Mouse (Mus musculus) adrenal gland, postnatal 36 days (tissue): ENCODE measurements at regions not wholly inside any gene's neighbourhood (a gene's known extent, or its start where the extent isn't known, plus 50 kb on each side); places are given as distances from the start of the nearest gene placed in this dataset.
"Not testable (repeated sequence)": the region's sequence is repeated elsewhere in the genome, so short reads cannot be mapped to it uniquely, and the experiment has no call there.

Experiments used
- DNase-seq, 2 experiments: peaks; one replicate each; pipeline ENCODE4 v3.0.0; 2021; ENCODE audit warnings: mixed read lengths in 1 of 2

DNA sequence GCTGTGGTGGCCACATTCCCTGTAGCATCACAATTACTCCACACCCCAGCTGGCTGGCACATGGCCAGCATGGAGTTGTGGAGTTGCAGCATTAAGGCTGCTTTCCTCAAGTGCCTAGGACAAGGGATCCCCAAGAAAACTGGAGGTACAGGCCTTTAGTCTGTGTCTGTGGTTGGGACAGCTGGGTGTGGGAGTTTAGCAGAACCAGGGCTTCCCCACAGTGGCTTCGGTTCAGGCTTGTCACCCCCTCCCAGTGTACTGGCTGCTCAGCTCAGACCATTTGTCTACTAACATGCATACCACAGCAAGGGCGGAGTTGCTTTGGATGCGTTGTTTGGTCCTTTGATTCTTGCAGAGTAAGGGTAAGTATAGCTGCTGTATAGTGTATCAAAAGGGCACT is 79.1 kb upstream of the Neurl1b start:
- DNase-seq: no peak

DNA sequence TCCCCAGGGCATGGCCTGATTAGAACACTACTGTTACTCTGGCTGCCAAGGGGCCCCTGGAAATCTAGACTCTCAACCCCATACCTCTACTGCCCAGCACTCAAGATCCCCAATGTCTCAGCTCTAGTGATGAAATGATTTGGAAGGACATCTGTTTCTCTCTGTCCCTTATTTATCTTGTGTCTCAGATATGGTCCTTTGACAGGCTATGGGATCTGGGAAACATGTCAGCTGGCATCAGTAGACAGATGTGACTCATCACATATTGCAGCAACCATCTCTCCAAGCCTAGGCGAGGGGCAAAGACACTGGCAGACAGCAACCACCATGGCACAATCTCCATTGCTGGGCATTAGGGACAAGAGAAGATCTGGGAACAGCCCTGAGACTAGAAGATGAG is 78.6 kb upstream of the Neurl1b start:
- peak in 1 of 2 experiments; percentile 26 for DNase-seq

DNA sequence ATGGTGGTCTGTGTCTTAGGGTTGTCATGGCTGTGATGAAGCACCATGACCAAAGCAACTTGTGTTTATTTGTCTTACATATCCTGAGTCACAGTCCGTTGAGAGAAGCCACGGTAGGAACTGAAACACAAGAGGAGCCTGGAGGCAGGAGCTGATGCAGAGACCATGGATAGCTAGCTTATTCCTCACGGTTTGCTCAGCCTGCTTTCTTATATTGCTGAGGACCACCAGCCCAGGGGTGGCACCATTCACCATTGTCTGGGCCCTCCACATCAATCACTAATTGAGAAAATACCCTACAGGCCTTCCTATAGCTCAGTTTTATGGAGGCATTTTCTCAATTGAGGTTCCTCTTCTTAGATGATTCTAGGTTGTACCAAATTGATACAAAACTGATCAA is 77.5 kb upstream of the Neurl1b start:
- no peak for DNase-seq

GRCm38 (mm10) chr17:26345436-26345835 is 69.2 kb upstream of the Neurl1b start:
- DNase-seq: not testable (repeated sequence)

DNA sequence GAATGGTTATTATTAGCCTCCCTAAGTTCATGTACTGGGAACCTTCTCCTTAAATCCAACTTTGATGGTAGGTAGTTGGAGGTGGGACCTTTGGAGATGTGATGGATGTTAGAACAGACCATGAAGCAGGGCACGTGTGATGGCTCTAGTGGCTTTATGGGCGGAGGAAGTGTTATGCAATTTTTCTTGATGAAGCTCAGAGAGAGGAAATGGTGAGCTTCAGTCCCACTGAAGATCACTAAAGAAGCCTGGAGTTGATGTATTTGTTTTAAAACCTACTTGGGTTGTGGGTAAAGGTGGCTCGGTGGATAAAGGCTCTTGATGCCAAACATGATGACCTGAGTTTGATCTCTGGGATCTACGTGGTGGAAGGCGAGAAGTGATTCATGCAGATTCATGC is 66.5 kb upstream of the Neurl1b start:
- DNase-seq: no peak

GRCm38 (mm10) chr17:26349741-26350140 is 64.9 kb upstream of the Neurl1b start:
- no peak for DNase-seq

DNA sequence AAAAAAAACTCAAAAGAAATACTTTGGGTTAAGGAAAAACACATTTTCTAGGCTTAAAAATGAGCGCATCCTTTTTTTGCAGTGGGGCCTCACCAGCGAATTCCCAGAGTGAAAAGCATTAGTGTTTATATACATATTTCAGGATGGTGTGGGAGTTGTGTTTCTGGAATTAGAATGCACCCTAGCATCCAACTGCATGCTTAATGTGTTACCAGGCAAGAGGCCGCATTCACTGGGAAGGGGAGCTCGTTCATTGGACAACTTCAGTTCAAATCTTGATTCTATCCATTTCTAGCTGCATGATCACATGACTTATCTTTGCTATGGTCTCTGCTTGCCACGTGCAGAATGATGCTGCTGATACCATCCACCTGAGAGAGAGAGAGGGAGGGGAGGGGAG is 64.4 kb upstream of the Neurl1b start:
- no peak for DNase-seq

DNA sequence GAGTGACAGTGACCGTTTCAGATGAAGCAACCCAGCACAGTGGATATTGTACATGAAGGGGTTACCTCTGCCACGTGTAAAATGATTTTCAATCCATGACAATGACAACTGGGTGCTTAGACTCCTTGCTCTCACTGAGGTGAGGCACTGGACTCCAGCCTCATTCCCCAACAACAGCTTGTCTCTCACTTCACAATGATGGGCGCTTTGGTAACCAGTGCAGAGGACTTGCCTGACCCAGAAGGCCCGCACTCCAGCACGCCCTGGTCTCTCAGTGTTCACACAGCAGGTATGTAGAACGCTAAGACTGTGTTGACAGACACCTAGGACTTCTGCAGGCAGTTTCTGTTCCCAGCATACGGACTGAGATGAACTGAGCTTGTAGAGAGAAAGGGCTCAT is 62.6 kb upstream of the Neurl1b start:
- no peak for DNase-seq

DNA sequence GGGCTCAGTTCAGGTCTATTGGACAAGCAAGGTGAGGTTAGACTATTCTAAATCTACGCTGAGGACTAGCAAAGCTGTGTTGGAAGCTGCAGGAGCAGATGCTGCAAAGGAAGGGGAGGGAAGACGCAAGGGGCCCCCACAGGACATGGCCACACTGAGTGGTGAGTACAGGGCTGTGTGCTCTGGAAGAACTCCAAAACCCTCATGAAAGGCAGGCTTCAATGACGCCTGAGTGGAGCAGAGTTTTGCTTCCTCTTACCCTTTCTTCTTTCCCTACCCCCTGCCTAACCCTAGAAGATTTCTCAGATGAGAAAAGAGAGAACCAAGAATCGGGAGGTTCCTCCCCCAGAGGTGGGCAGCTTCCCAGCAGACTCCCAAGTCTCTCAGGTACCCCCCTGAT is 61.9 kb upstream of the Neurl1b start:
- no peak for DNase-seq

- no peak for DNase-seq
Measured at GRCm38 (mm10) chr17:26354431-26354830, 60.2 kb upstream of the Neurl1b start.

- no peak for DNase-seq
Measured at GRCm38 (mm10) chr17:26355301-26355700, 59.3 kb upstream of the Neurl1b start.

DNA sequence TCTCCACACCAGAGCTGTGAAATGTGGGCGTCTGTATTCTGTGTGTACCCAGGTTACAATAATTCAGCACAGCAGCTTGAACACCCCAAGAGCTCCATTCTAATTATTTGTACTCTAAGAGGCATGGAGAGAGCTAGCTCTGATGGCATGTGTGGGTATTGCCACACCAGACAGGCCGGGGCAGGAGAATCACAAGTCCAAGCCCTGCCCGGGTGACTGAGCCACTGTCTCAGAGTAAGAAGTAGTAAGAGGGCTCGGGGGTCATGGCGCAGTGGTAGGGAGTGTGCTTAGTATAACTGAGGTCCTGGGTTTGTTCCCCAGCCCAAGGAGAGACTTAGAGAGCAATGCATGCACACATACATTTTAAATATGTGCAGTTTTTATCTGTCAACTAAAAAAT is 57.7 kb upstream of the Neurl1b start:
- DNase-seq: no peak

GRCm38 (mm10) chr17:26357784-26358183 is 56.8 kb upstream of the Neurl1b start:
- peak; percentile 33 to 46 for DNase-seq

GRCm38 (mm10) chr17:26360711-26361110 is 53.9 kb upstream of the Neurl1b start:
- no peak for DNase-seq

- no peak for DNase-seq
Measured at GRCm38 (mm10) chr17:26361420-26361819, 53.2 kb upstream of the Neurl1b start.

- peak in 1 of 2 experiments; percentile 15 for DNase-seq
Measured at GRCm38 (mm10) chr17:26361992-26362391, 52.6 kb upstream of the Neurl1b start.

GRCm38 (mm10) chr17:26362586-26363361 is 51.9 kb upstream of the Neurl1b start:
- peak in 1 of 2 experiments; percentile 20 for DNase-seq

- DNase-seq: no peak
Measured at GRCm38 (mm10) chr17:26363853-26364532, 50.6 kb upstream of the Neurl1b start.
